In the genomic region with DNA sequence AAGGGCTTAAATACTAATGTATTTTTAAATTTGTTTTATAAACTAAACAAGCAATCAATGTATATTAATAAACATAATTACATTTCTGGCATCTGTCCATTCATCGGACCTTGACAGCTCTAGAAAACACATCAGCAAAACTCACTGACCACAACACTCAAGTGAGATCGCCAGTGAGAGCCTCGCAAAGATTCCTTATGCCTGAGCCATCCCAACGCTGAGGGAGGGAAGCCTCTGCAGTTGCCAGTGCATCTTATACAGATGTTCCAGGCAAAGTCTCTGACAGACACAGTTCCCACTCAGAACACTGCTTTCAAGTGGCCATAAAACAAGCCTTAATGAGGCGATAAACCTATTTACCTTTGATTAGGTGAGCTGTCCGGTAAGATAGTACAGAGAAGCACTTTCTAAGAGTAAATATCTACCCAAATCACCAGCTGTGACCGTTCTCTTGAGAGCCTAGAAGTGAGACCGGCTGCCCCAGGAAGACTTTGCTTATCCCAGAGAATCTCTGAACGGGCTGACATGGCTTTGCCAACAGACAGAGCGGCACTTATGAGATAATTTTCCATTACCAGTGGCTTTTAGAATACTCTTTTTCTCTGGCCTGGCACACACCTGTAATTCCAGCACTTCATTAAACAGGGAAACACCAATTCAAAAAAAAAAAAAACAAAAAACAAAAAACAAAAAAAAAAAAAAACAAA, we compare ENCODE assay signal across 22 mouse cellular contexts.
DNase-seq lines count a peak whose midpoint lies in the region; ATAC-seq and TF ChIP-seq lines count a peak whose summit lies in the region.
"Had no signal": no experiment of that assay in that cellular context is flagged by ENCODE, and none has a peak within 500 bp of the region (broad histone marks: within the 10 kb centered on the region; RNA-seq: fewer than 3 reads in every experiment).

No protein-coding gene starts in this region.

- ATAC-seq in heart, embryonic 13.5 days (ENCODE audit: extremely low read depth, insufficient number of reproducible peaks, low FRiP score, low TSS enrichment): no peak
- no peak for ATAC-seq in liver, embryonic 16.5 days (ENCODE audit: low read depth)
- ATAC-seq in kidney, embryonic 14.5 days (ENCODE audit: low FRiP score, low TSS enrichment): no peak
- ATAC-seq: forebrain, postnatal 0 days; intestine, postnatal 0 days had no signal

- TF ChIP-seq POLR2A in cerebellum, adult 2 months (IDR thresholded peaks at IDR 0.05; ENCODE audit: borderline replicate concordance, insufficient read depth, low read length): no peak
- TF ChIP-seq POLR2A in bone marrow, adult 2 months (IDR thresholded peaks at IDR 0.05; ENCODE audit: borderline replicate concordance, control insufficient read depth, low read depth, low read length): no peak

- no peak overlapping the region for H3K4me3 ChIP-seq in cerebellum, adult 2 months (replicated peaks; ENCODE audit: insufficient read depth, low read depth, low read length)
- H3K4me3 ChIP-seq in heart, embryonic 13.5 days: no peak overlapping the region
- no peak overlapping the region for H3K4me3 ChIP-seq in bone marrow, adult 2 months (replicated peaks; ENCODE audit: control insufficient read depth, low read depth, low read length)
- no peak overlapping the region for H3K4me3 ChIP-seq in liver, embryonic 16.5 days (ENCODE audit: low read depth, low read length)
- no peak overlapping the region for H3K4me3 ChIP-seq in kidney, embryonic 14.5 days (ENCODE audit: low read length)
- H3K4me3 ChIP-seq: heart, embryonic 15.5 days; hindbrain, embryonic 15.5 days; neural tube, embryonic 13.5 days had no signal

- H3K9ac ChIP-seq in heart, embryonic 13.5 days: no peak overlapping the region
- H3K9ac ChIP-seq in liver, embryonic 16.5 days (ENCODE audit: low read depth, low read length): no peak overlapping the region
- H3K9ac ChIP-seq in kidney, embryonic 14.5 days (ENCODE audit: low read depth, low read length): no peak overlapping the region
- H3K9ac ChIP-seq: forebrain, postnatal 0 days; heart, embryonic 15.5 days; hindbrain, embryonic 15.5 days; neural tube, embryonic 13.5 days had no signal

- no peaks in the 10 kb centered on the region for H3K27me3 ChIP-seq in cerebellum, adult 2 months (ENCODE audit: control insufficient read depth, insufficient read depth, low read length)
- no peaks in the 10 kb centered on the region for H3K27me3 ChIP-seq in heart, embryonic 13.5 days (replicated peaks)
- no peaks in the 10 kb centered on the region for H3K27me3 ChIP-seq in liver, embryonic 16.5 days (ENCODE audit: control insufficient read depth, insufficient read depth, low read depth, low read length)
- H3K27me3 ChIP-seq in kidney, embryonic 14.5 days (ENCODE audit: control insufficient read depth, insufficient read depth, low read length): no peaks in the 10 kb centered on the region
- H3K27me3 ChIP-seq: heart, embryonic 15.5 days; hindbrain, embryonic 15.5 days; neural tube, embryonic 13.5 days had no signal

- no peak for DNase-seq in cerebellum, adult 2 months
- no peak for DNase-seq in cerebellum, postnatal 36 days
- DNase-seq in heart, adult 18-20 months: no peak
- no peak for DNase-seq in right cerebral cortex, adult 18-20 months
- DNase-seq: adrenal gland, adult 2 months; cerebellum, adult 11-12 months; forebrain, postnatal 0 days; gastrocnemius, postnatal 14 days; kidney, postnatal 25 days; lung, adult 18-20 months; retina, postnatal 1 day; spleen, adult 18-20 months; thymus, postnatal 14 days had no signal

- H3K9me3 ChIP-seq in heart, embryonic 13.5 days: no peaks in the 10 kb centered on the region
- no peaks in the 10 kb centered on the region for H3K9me3 ChIP-seq in liver, embryonic 16.5 days (replicated peaks; ENCODE audit: control insufficient read depth, low read length)
- no peaks in the 10 kb centered on the region for H3K9me3 ChIP-seq in kidney, embryonic 14.5 days (ENCODE audit: control insufficient read depth, low read length)
- H3K9me3 ChIP-seq: heart, embryonic 15.5 days; hindbrain, embryonic 15.5 days; neural tube, embryonic 13.5 days had no signal

- no peaks in the 10 kb centered on the region for H3K4me1 ChIP-seq in cerebellum, adult 2 months (ENCODE audit: control insufficient read depth, insufficient read depth, low read length)
- peaks cover 86% of the 10 kb centered on the region for H3K4me1 ChIP-seq in heart, embryonic 13.5 days
- peaks cover 2% of the 10 kb centered on the region; the same call in 1 of the 2 replicates for H3K4me1 ChIP-seq in bone marrow, adult 2 months (ENCODE audit: control insufficient read depth, insufficient read depth, low read length)
- H3K4me1 ChIP-seq in liver, embryonic 16.5 days (ENCODE audit: control insufficient read depth, low read depth, low read length): peaks cover 63% of the 10 kb centered on the region
- H3K4me1 ChIP-seq in kidney, embryonic 14.5 days (ENCODE audit: control insufficient read depth, insufficient read depth, low read length): peaks cover 24% of the 10 kb centered on the region

- H3K27ac ChIP-seq in cerebellum, adult 2 months (ENCODE audit: insufficient read depth, low read length): 0 out of 2 replicates have a peak overlapping the region, but pooled peaks have one; percentile 23
- H3K27ac ChIP-seq in heart, embryonic 13.5 days (replicated peaks): peak overlapping the region; percentile 36; the same call in 1 of the 2 replicates
- peak overlapping the region; percentile 33; the same call in 1 of the 2 replicates for H3K27ac ChIP-seq in bone marrow, adult 2 months (ENCODE audit: control insufficient read depth, insufficient read depth, low read depth, low read length, poor library complexity)
- H3K27ac ChIP-seq in liver, embryonic 16.5 days (ENCODE audit: low read length): peak overlapping the region; percentile 48
- no peak overlapping the region for H3K27ac ChIP-seq in kidney, embryonic 14.5 days (ENCODE audit: low read depth, low read length)
- H3K27ac ChIP-seq: heart, embryonic 15.5 days; hindbrain, embryonic 15.5 days; macrophage; neural tube, embryonic 13.5 days had no signal

- H3K4me2 ChIP-seq in heart, embryonic 13.5 days: peak overlapping the region; percentile 16
- H3K4me2 ChIP-seq in liver, embryonic 16.5 days (ENCODE audit: low read depth, low read length): peak overlapping the region; percentile 28; the same call in 1 of the 2 replicates
- H3K4me2 ChIP-seq in kidney, embryonic 14.5 days (replicated peaks; ENCODE audit: low read depth, low read length): no peak overlapping the region
- H3K4me2 ChIP-seq: heart, embryonic 15.5 days; hindbrain, embryonic 15.5 days; neural tube, embryonic 13.5 days had no signal

- no peaks in the 10 kb centered on the region for H3K36me3 ChIP-seq in heart, embryonic 13.5 days
- H3K36me3 ChIP-seq in liver, embryonic 16.5 days (ENCODE audit: control insufficient read depth, insufficient read depth): no peaks in the 10 kb centered on the region
- no peaks in the 10 kb centered on the region; the same call in 1 of the 2 replicates for H3K36me3 ChIP-seq in kidney, embryonic 14.5 days (ENCODE audit: control insufficient read depth, insufficient read depth, low read length)
- H3K36me3 ChIP-seq: heart, embryonic 15.5 days; hindbrain, embryonic 15.5 days; neural tube, embryonic 13.5 days had no signal

- TF ChIP-seq CTCF in cerebellum, adult 2 months (IDR thresholded peaks at IDR 0.05; ENCODE audit: borderline replicate concordance, insufficient read depth, low read depth, low read length): no peak
- TF ChIP-seq CTCF in bone marrow, adult 2 months (IDR thresholded peaks at IDR 0.05; ENCODE audit: control insufficient read depth, insufficient read depth, low read length): no peak

- WGBS in cerebellum, adult 2 months: 80% methylated on average over 10 of the region's 10 CpGs
- WGBS in heart, embryonic 13.5 days: 50% methylated on average over 10 of the region's 10 CpGs
- 68% methylated on average over 10 of the region's 10 CpGs for whole genome bisulfite sequencing in bone marrow, adult 2 months
- 40% methylated on average over 10 of the region's 10 CpGs for WGBS in liver, embryonic 16.5 days (ENCODE audit: insufficient replicate concordance)
- WGBS in kidney, embryonic 14.5 days: 39% methylated on average over 10 of the region's 10 CpGs
